16 mouse cellular contexts compared by ENCODE assay signal in the genomic region with DNA sequence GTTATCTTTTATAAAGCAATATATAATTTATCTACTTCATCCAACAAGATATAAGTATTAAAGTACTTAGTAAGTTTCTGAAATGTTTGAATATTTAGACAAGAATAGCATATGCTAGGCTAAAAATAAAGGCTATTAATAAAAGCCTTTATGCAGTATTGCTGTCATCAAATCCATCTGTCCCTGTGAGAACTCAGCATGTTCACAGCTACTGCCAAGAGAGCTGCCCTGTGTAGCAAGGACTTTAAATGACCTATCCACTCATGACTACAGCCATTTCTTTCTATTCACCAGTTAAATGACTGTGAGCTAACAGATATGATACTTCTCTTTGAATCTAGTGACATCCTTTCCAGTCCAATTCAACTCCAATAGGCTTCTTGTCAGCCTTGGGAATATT.
DNase-seq lines count a peak whose midpoint lies in the region; ATAC-seq and TF ChIP-seq lines count a peak whose summit lies in the region.
"Had no signal": no experiment of that assay in that cellular context is flagged by ENCODE, and none has a peak within 500 bp of the region (broad histone marks: within the 10 kb centered on the region; RNA-seq: fewer than 3 reads in every experiment).

No protein-coding gene starts in this region.

- no peaks in the 10 kb centered on the region for H3K9me3 ChIP-seq in kidney, postnatal 0 days (replicated peaks; ENCODE audit: low read length)
- H3K9me3 ChIP-seq in heart, embryonic 16.5 days (replicated peaks; ENCODE audit: control insufficient read depth, low read length), result no peaks in the 10 kb centered on the region
- H3K9me3 ChIP-seq: liver, embryonic 13.5 days had no signal

- H3K27ac ChIP-seq in kidney, postnatal 0 days, result no peak overlapping the region
- H3K27ac ChIP-seq in heart, embryonic 16.5 days (ENCODE audit: low read length), result no peak overlapping the region
- H3K27ac ChIP-seq: gastrocnemius, adult 2 months; liver, embryonic 13.5 days had no signal

- DNase-seq in kidney, postnatal 0 days (ENCODE audit: low spot score), result peak; percentile 1
- DNase-seq in kidney, postnatal 4 days, result no peak
- DNase-seq in cerebellum, adult 11-12 months, result peak; percentile 86
- peak; percentile 94 for DNase-seq in cerebellum, adult 9-10 months
- no peak for DNase-seq in ovary, postnatal 10 days (ENCODE audit: low spot score)
- no peak for DNase-seq in adrenal gland, postnatal 36 days
- DNase-seq: forebrain, postnatal 0 days; gastrocnemius, adult 2 months; kidney, adult 18-20 months; kidney, postnatal 25 days; layer of hippocampus, postnatal 36 days; liver, embryonic 13.5 days; midbrain, embryonic 14.5 days; right cerebral cortex, adult 18-20 months; thymus, postnatal 4 days had no signal

- no peak overlapping the region for H3K4me2 ChIP-seq in kidney, postnatal 0 days (ENCODE audit: low read length)
- no peak overlapping the region for H3K4me2 ChIP-seq in heart, embryonic 16.5 days (ENCODE audit: low read depth, low read length)
- H3K4me2 ChIP-seq: liver, embryonic 13.5 days had no signal

- no peaks in the 10 kb centered on the region for H3K4me1 ChIP-seq in kidney, postnatal 0 days (replicated peaks; ENCODE audit: insufficient read depth, low read length)
- H3K4me1 ChIP-seq in heart, embryonic 16.5 days (ENCODE audit: control insufficient read depth, insufficient read depth, low read length), result no peaks in the 10 kb centered on the region
- H3K4me1 ChIP-seq: liver, embryonic 13.5 days had no signal

- no peaks in the 10 kb centered on the region for H3K36me3 ChIP-seq in kidney, postnatal 0 days (ENCODE audit: insufficient read depth, low read length)
- H3K36me3 ChIP-seq in heart, embryonic 16.5 days (ENCODE audit: control insufficient read depth, insufficient read depth), result no peaks in the 10 kb centered on the region
- H3K36me3 ChIP-seq: liver, embryonic 13.5 days had no signal

- ATAC-seq in kidney, postnatal 0 days (replicated peaks; ENCODE audit: low FRiP score, low read depth), result no peak
- peak; percentile 96 for ATAC-seq in heart, embryonic 16.5 days (replicated peaks; ENCODE audit: extremely low read depth, insufficient read depth, low FRiP score)
- ATAC-seq: forebrain, postnatal 0 days had no signal

- no peak overlapping the region for H3K9ac ChIP-seq in kidney, postnatal 0 days (ENCODE audit: low read depth, low read length)
- no peak overlapping the region for H3K9ac ChIP-seq in heart, embryonic 16.5 days (ENCODE audit: low read length)
- H3K9ac ChIP-seq: forebrain, postnatal 0 days; liver, embryonic 13.5 days had no signal

- no peak for TF ChIP-seq CTCF in kidney, postnatal 0 days (IDR thresholded peaks at IDR 0.05; ENCODE audit: low read depth)

- H3K4me3 ChIP-seq in kidney, postnatal 0 days (replicated peaks; ENCODE audit: low read depth, low read length), result no peak overlapping the region
- H3K4me3 ChIP-seq in heart, embryonic 16.5 days (ENCODE audit: low read length), result no peak overlapping the region
- H3K4me3 ChIP-seq: gastrocnemius, adult 2 months; liver, embryonic 13.5 days had no signal

- H3K27me3 ChIP-seq in kidney, postnatal 0 days (ENCODE audit: insufficient read depth, low read length), result no peaks in the 10 kb centered on the region
- H3K27me3 ChIP-seq in heart, embryonic 16.5 days (ENCODE audit: control insufficient read depth, insufficient read depth, low read length), result no peaks in the 10 kb centered on the region
- H3K27me3 ChIP-seq: liver, embryonic 13.5 days had no signal

Comparison
In these comparisons a context has a peak if more than half of its experiments do, and no peak if none do; other contexts are left out.
1. DNase-seq: peak in kidney, postnatal 0 days (single experiment), cerebellum, adult 11-12 months (single experiment) and cerebellum, adult 9-10 months (single experiment); none in kidney, postnatal 4 days (0 of 2), ovary, postnatal 10 days (single experiment) and adrenal gland, postnatal 36 days (0 of 2).